Mouse (Mus musculus) forebrain, embryonic 10.5 days (tissue): ENCODE measurements around the gene Plekhn1. TPM values are rescaled to one million over a fixed set of nuclear protein-coding genes. Genes with fewer than 3 reads are reported as not detected.

Source experiments
- microRNA-seq: library from miRNA; unstranded; fragments of <30 nt; microRNA quantifications from one replicate; pipeline ENCODE4, GENCODE M21; 2017
- polyA plus RNA-seq: library from polyadenylated mRNA; unstranded; fragments of >200 nt; fragmentation: Nextera tagmentation; extraction: Ambion mirVana; gene quantifications from 2 replicates; pipeline ENCODE4 v1.2.1, GENCODE M21; 2016

Plekhn1 gene
- polyA plus RNA-seq, 1 experiment from 2014 or later: 21.9 TPM

Small RNA genes within 50 kb of the gene (microRNA-seq; reads per million reads assigned to microRNA genes)
- gene Mir7658: 11.1 reads per million, percentile 22 among the genes with 10 or more reads in this experiment

Other genes starting within 250 kb of the Plekhn1 start
- 12.7 and 14.0 TPM in 2 replicates for gene B3galt6, start 242.2 kb downstream of the Plekhn1 start, polyA plus RNA-seq
- gene Sdf4, start 242.0 kb downstream of the Plekhn1 start, polyA plus RNA-seq: 134 and 135 TPM in 2 replicates
- gene Tnfrsf4, start 221.0 kb downstream of the Plekhn1 start, polyA plus RNA-seq: 0.72 and 1.1 TPM in 2 replicates
- 0.72 and 1.1 TPM in 2 replicates for gene Tnfrsf18, start 208.7 kb downstream of the Plekhn1 start, polyA plus RNA-seq
- gene Ttll10, start 175.4 kb downstream of the Plekhn1 start, polyA plus RNA-seq: 0.10 and 0.41 TPM in 2 replicates
- 81.2 and 86.9 TPM in 2 replicates for gene 9430015G10Rik, start 124.9 kb downstream of the Plekhn1 start, polyA plus RNA-seq
- 0.87 and 1.1 TPM in 2 replicates for gene Rnf223, start 104.3 kb downstream of the Plekhn1 start, polyA plus RNA-seq
- 58.3 and 62.0 TPM in 2 replicates for gene Agrn, start 37.4 kb downstream of the Plekhn1 start, polyA plus RNA-seq
- gene Isg15, start 34.0 kb downstream of the Plekhn1 start, polyA plus RNA-seq: 0.38 and 0.43 TPM in 2 replicates
- 3.9 and 4.4 TPM in 2 replicates for gene AW011738, start 31.6 kb downstream of the Plekhn1 start, polyA plus RNA-seq
- gene Perm1, start 19.0 kb downstream of the Plekhn1 start, polyA plus RNA-seq: 1.1 TPM in 2 replicates
- 122 and 124 TPM in 2 replicates for gene Noc2l, start 1.2 kb upstream of the Plekhn1 start, polyA plus RNA-seq
- gene Samd11, start 20.8 kb upstream of the Plekhn1 start, polyA plus RNA-seq: 0.42 and 0.78 TPM in 2 replicates
- gene Vmn2r-ps159, start 96.2 kb upstream of the Plekhn1 start, polyA plus RNA-seq: not detected in 2 replicates